Mouse (Mus musculus) liver, embryonic 11.5 days (tissue): ENCODE measurements around the gene Tac2. TPM values are rescaled to one million over a fixed set of nuclear protein-coding genes. Genes with fewer than 3 reads are reported as not detected.

Experiments
- ATAC-seq: fragments of 200-750 bp; cut with Nextera tagmentation; replicated peaks from 2 replicates; pipeline ENCODE4 v1.8.0; 2017; ENCODE audit warnings: moderate number of reproducible peaks, mild to moderate bottlenecking, moderate TSS enrichment, moderate library complexity; ENCODE audit not compliant: low FRiP score
- DNase-seq: peaks from one replicate; pipeline ENCODE4 v3.0.0-alpha.2; 2017; ENCODE audit warnings: low spot score
- H3K27ac ChIP-seq: fragments of 300-500 bp; sonication (generic); 2 replicates; pipeline ENCODE4 v1.5.1; 2014; ENCODE audit warnings: mild to moderate bottlenecking, low read depth, low read length, control low read depth
- H3K27me3 ChIP-seq: fragments of 300-500 bp; sonication (generic); replicated peaks from 2 replicates; pipeline ENCODE4 v1.6.1; 2014; ENCODE audit warnings: low read length, mixed read lengths; ENCODE audit not compliant: control insufficient read depth, insufficient read depth
- H3K36me3 ChIP-seq: fragments of 300-500 bp; sonication (generic); 2 replicates; pipeline ENCODE4 v1.6.1; 2014; ENCODE audit warnings: mild to moderate bottlenecking, low read length, moderate library complexity, mixed read lengths; ENCODE audit not compliant: control insufficient read depth, insufficient read depth
- H3K4me1 ChIP-seq: fragments of 300-500 bp; sonication (generic); replicated peaks from 2 replicates; pipeline ENCODE4 v1.6.1; 2014; ENCODE audit warnings: low read length, mixed read lengths; ENCODE audit not compliant: control insufficient read depth, insufficient read depth
- H3K4me2 ChIP-seq: fragments of 300-500 bp; sonication (generic); 2 replicates; pipeline ENCODE4 v1.6.1; 2014; ENCODE audit warnings: mild to moderate bottlenecking, control low read depth, moderate library complexity
- H3K4me3 ChIP-seq: fragments of 300-500 bp; sonication (generic); 2 replicates; pipeline ENCODE4 v1.5.1; 2014; ENCODE audit warnings: low read depth, low read length, control low read depth
- H3K9ac ChIP-seq: fragments of 300-500 bp; sonication (generic); 2 replicates; pipeline ENCODE4 v1.6.1; 2014; ENCODE audit warnings: low read depth, low read length, control low read depth
- H3K9me3 ChIP-seq: fragments of 300-500 bp; sonication (generic); 2 replicates; pipeline ENCODE4 v1.6.1; 2016; ENCODE audit warnings: low read length, inconsistent platforms, mixed read lengths; ENCODE audit not compliant: control insufficient read depth
- WGBS: fragments of 180-500 bp; shearing (Covaris S2); extraction: QIAGEN DNeasy Blood & Tissue Kit; methylation state at CpG from one replicate; pipeline ENCODE4 v1.1.7; 2014; 5-methylcytosine and 5-hydroxymethylcytosine counted together
- polyA plus RNA-seq: library from polyadenylated mRNA; unstranded; fragments of >200 nt; fragmentation: Nextera tagmentation; extraction: Ambion mirVana; gene quantifications from 2 replicates; pipeline ENCODE4 v1.2.1, GENCODE M21; 2014

Gene Tac2
- polyA plus RNA-seq, result 11.2 and 16.0 TPM in 2 replicates

GRCm38 (mm10) chr10:127724178-127724577 is at the start of gene Tac2:
Gene Tac2, plus strand, starts transcription at chr10:127724478.
- Histone ChIP-seq H3K4me3 (no peak within 1 kb of the TSS), H3K36me3 (no peaks in the 10 kb centered on the region), H3K4me2 (no peak within 1 kb of the TSS), H3K27ac (no peak within 1 kb of the TSS), H3K4me1 (peaks cover 11% of the 10 kb centered on the region), H3K9me3 (no peaks in the 10 kb centered on the region), H3K27me3 (peaks cover 40% of the 10 kb centered on the region), H3K9ac (no peak within 1 kb of the TSS)
- WGBS, result 70% methylated on average over 3 of the region's 3 CpGs
- DNase-seq, result no peak
- no peak for ATAC-seq

- Histone ChIP-seq H3K36me3 (no peaks in the 10 kb centered on the region), H3K4me2 (no peak overlapping the region)
These were observed 49.3 kb upstream of the Tac2 start for GRCm38 (mm10) chr10:127674794-127675522.

GRCm38 (mm10) chr10:127675859-127676398 is 48.3 kb upstream of the Tac2 start:
- ATAC-seq (no peak), DNase-seq (no peak)
- Histone ChIP-seq H3K36me3 (no peaks in the 10 kb centered on the region), H3K4me1 (peaks cover 3% of the 10 kb centered on the region; the same call in 1 of the 2 replicates), H3K4me2 (peak overlapping the region; percentile 58), H3K9ac (peak overlapping the region; percentile 3; the same call in 1 of the 2 replicates), H3K4me3 (peak overlapping the region; percentile 87), H3K9me3 (no peaks in the 10 kb centered on the region), H3K27ac (no peak overlapping the region; the same call in 1 of the 2 replicates), H3K27me3 (no peaks in the 10 kb centered on the region)
- 49% methylated on average over 5 of the region's 5 CpGs for WGBS

More at GRCm38 (mm10) chr10:127674794-127675522, 49.3 kb upstream of the Tac2 start:
- no peak overlapping the region for H3K27ac ChIP-seq
- ATAC-seq (no peak), DNase-seq (no peak)
- peaks cover 3% of the 10 kb centered on the region; the same call in 1 of the 2 replicates for H3K4me1 ChIP-seq
- H3K9me3 ChIP-seq, result no peaks in the 10 kb centered on the region
- no peak overlapping the region for H3K4me3 ChIP-seq
- H3K9ac ChIP-seq, result no peak overlapping the region
- no peaks in the 10 kb centered on the region for H3K27me3 ChIP-seq
- WGBS, result 89% methylated on average over 8 of the region's 8 CpGs

GRCm38 (mm10) chr10:127676691-127677548 is 47.4 kb upstream of the Tac2 start:
- H3K9ac ChIP-seq, result peak overlapping the region; percentile 76
- WGBS, result under 1% methylated on average over 67 of the region's 71 CpGs
- DNase-seq, result peak; percentile 93
- H3K36me3 ChIP-seq, result no peaks in the 10 kb centered on the region
- peak overlapping the region; percentile 98 for H3K4me2 ChIP-seq
- H3K4me1 ChIP-seq, result peaks cover 3% of the 10 kb centered on the region; the same call in 1 of the 2 replicates
- H3K27ac ChIP-seq, result peak overlapping the region; percentile 66
- peak overlapping the region; percentile 87 for H3K4me3 ChIP-seq
- ATAC-seq, result peak; percentile 94
- H3K9me3 ChIP-seq, result no peaks in the 10 kb centered on the region
- H3K27me3 ChIP-seq, result no peaks in the 10 kb centered on the region

- Histone ChIP-seq H3K36me3 (no peaks in the 10 kb centered on the region), H3K9me3 (no peaks in the 10 kb centered on the region), H3K4me2 (peak overlapping the region; percentile 98), H3K9ac (peak overlapping the region; percentile 76), H3K4me3 (peak overlapping the region; percentile 87), H3K4me1 (peaks cover 3% of the 10 kb centered on the region; the same call in 1 of the 2 replicates), H3K27me3 (no peaks in the 10 kb centered on the region), H3K27ac (peak overlapping the region; percentile 66)
- DNase-seq (no peak), ATAC-seq (no peak; the same call in 1 of the 2 replicates)
- WGBS, result 10% methylated on average over 14 of the region's 14 CpGs
These were observed 46.5 kb upstream of the Tac2 start for GRCm38 (mm10) chr10:127677591-127678336.

GRCm38 (mm10) chr10:127679208-127679607 is 45.1 kb upstream of the Tac2 start:
- Histone ChIP-seq H3K9me3 (no peaks in the 10 kb centered on the region), H3K27ac (no peak overlapping the region), H3K4me1 (peaks cover 3% of the 10 kb centered on the region; the same call in 1 of the 2 replicates), H3K36me3 (no peaks in the 10 kb centered on the region), H3K27me3 (no peaks in the 10 kb centered on the region), H3K9ac (no peak overlapping the region), H3K4me2 (no peak overlapping the region), H3K4me3 (no peak overlapping the region)
- 90% methylated on average over 1 of the region's 1 CpGs for WGBS
- ATAC-seq, result no peak
- no peak for DNase-seq

GRCm38 (mm10) chr10:127679881-127680280 is 44.4 kb upstream of the Tac2 start:
- Histone ChIP-seq H3K27me3 (no peaks in the 10 kb centered on the region), H3K27ac (no peak overlapping the region), H3K9ac (no peak overlapping the region), H3K9me3 (no peaks in the 10 kb centered on the region), H3K36me3 (no peaks in the 10 kb centered on the region), H3K4me2 (no peak overlapping the region), H3K4me1 (peaks cover 3% of the 10 kb centered on the region; the same call in 1 of the 2 replicates), H3K4me3 (no peak overlapping the region)
- 90% methylated on average over 3 of the region's 3 CpGs for WGBS
- DNase-seq (no peak), ATAC-seq (no peak)

- no peaks in the 10 kb centered on the region; the same call in 1 of the 2 replicates for H3K4me1 ChIP-seq
- WGBS, result 86% methylated on average over 6 of the region's 6 CpGs
These were observed 41.4 kb upstream of the Tac2 start for GRCm38 (mm10) chr10:127682886-127683285.

More at GRCm38 (mm10) chr10:127682886-127683285, 41.4 kb upstream of the Tac2 start:
- no peak for ATAC-seq
- H3K9me3 ChIP-seq, result no peaks in the 10 kb centered on the region
- H3K36me3 ChIP-seq, result no peaks in the 10 kb centered on the region
- H3K27me3 ChIP-seq, result no peaks in the 10 kb centered on the region
- H3K9ac ChIP-seq, result no peak overlapping the region
- no peak overlapping the region for H3K4me3 ChIP-seq
- H3K4me2 ChIP-seq, result no peak overlapping the region
- H3K27ac ChIP-seq, result no peak overlapping the region
- no peak for DNase-seq
